Mouse (Mus musculus) hindbrain, postnatal 0 days (tissue): ENCODE results near the gene Serinc5. TPM values are rescaled to one million over a fixed set of nuclear protein-coding genes. Genes with fewer than 3 reads are reported as not detected.
"Not testable (repeated sequence)": the region's sequence is repeated elsewhere in the genome, so short reads cannot be mapped to it uniquely, and the experiment has no call there.

Source experiments
- ATAC-seq: fragments of 200-750 bp; cut with Nextera tagmentation; 2 replicates; pipeline ENCODE4 v1.8.0; 2017; ENCODE audit warnings: mild to moderate bottlenecking, moderate TSS enrichment, moderate library complexity
- DNase-seq: peaks from one replicate; pipeline ENCODE4 v3.0.0-alpha.2; 2015; ENCODE audit warnings: low spot score
- H3K27ac ChIP-seq: fragments of 300-500 bp; sonication (generic); 2 replicates; pipeline ENCODE4 v1.5.1; 2014; ENCODE audit warnings: mild to moderate bottlenecking
- H3K27me3 ChIP-seq: fragments of 300-500 bp; sonication (generic); 2 replicates; pipeline ENCODE4 v1.6.1; 2014; ENCODE audit warnings: low read length, mixed read lengths; ENCODE audit not compliant: insufficient read depth
- H3K36me3 ChIP-seq: fragments of 300-500 bp; sonication (generic); 2 replicates; pipeline ENCODE4 v1.6.1; 2014; ENCODE audit warnings: low read length, mixed read lengths; ENCODE audit not compliant: insufficient read depth
- H3K4me1 ChIP-seq: fragments of 300-500 bp; sonication (generic); 2 replicates; pipeline ENCODE4 v1.6.1; 2014; ENCODE audit warnings: antibody characterized with exemption, low read length, mixed read lengths; ENCODE audit not compliant: insufficient read depth
- H3K4me2 ChIP-seq: fragments of 300-500 bp; sonication (generic); 2 replicates; pipeline ENCODE4 v1.6.1; 2014; ENCODE audit warnings: low read depth, mild to moderate bottlenecking, low read length, moderate library complexity, mixed read lengths
- H3K4me3 ChIP-seq: fragments of 300-500 bp; sonication (generic); 2 replicates; pipeline ENCODE4 v1.5.1; 2014; ENCODE audit warnings: low read length
- H3K9ac ChIP-seq: fragments of 300-500 bp; sonication (generic); replicated peaks from 2 replicates; pipeline ENCODE4 v1.6.1; 2014; ENCODE audit warnings: mild to moderate bottlenecking, low read length, moderate library complexity, mixed read lengths
- H3K9me3 ChIP-seq: fragments of 300-500 bp; sonication (generic); 2 replicates; pipeline ENCODE4 v1.6.1; 2016; ENCODE audit warnings: low read length, mixed read lengths
- CTCF ChIP-seq: IDR thresholded peaks from 2 replicates; pipeline ENCODE4 v1.5.1; 2016; ENCODE audit warnings: antibody characterized with exemption, control low read depth, low read depth
- WGBS: fragments of 180-500 bp; shearing (Covaris S2); extraction: QIAGEN DNeasy Blood & Tissue Kit; methylation state at CpG from one replicate; pipeline ENCODE4 v1.1.7; 2014; 5-methylcytosine and 5-hydroxymethylcytosine counted together
- polyA plus RNA-seq: library from polyadenylated mRNA; unstranded; fragments of >200 nt; fragmentation: Nextera tagmentation; extraction: Ambion mirVana; gene quantifications from 2 replicates; pipeline ENCODE4 v1.2.1, GENCODE M21; 2015
- total RNA-seq: library from RNA; depleted of rRNA; stranded (reverse); fragments of >200 nt; gene quantifications from 2 replicates; pipeline ENCODE4 v1.2.3, GENCODE M21; 2014

The Serinc5 gene
- total and polyA plus RNA-seq, 2 experiments from 2014 or later, result 14.8 to 52.5 TPM

DNA sequence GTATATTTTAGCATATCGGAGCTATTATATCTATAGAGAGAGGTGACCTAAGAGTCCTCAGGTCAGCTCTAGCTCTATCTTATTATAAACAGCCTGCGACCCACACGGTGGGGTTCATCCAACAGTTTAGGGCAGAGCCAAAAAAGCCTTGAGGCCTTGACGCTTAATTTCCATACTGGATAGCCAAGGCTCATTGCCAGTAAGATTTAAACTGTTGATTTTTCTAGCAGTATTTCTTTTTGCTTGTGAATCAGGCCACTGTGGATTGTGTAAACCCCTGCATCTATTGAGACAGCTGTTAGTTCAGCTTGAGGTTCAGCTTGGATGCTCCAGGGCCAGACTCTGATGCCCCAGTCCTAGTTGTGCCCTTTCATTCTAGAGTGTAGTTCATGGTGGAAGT, 73.4 kb downstream of the Serinc5 start:
- no peak for TF ChIP-seq CTCF
- peaks cover 3% of the 10 kb centered on the region; the same call in 1 of the 2 replicates for H3K36me3 ChIP-seq
- no peaks in the 10 kb centered on the region for H3K4me1 ChIP-seq
- H3K27me3 ChIP-seq, result no peaks in the 10 kb centered on the region
- no peaks in the 10 kb centered on the region for H3K9me3 ChIP-seq
- no peak overlapping the region for H3K4me3 ChIP-seq
- no peak overlapping the region for H3K4me2 ChIP-seq
- 69% methylated on average over 4 of the region's 4 CpGs for WGBS
- H3K27ac ChIP-seq, result no peak overlapping the region
- H3K9ac ChIP-seq, result no peak overlapping the region
- DNase-seq (no peak), ATAC-seq (no peak)

DNA sequence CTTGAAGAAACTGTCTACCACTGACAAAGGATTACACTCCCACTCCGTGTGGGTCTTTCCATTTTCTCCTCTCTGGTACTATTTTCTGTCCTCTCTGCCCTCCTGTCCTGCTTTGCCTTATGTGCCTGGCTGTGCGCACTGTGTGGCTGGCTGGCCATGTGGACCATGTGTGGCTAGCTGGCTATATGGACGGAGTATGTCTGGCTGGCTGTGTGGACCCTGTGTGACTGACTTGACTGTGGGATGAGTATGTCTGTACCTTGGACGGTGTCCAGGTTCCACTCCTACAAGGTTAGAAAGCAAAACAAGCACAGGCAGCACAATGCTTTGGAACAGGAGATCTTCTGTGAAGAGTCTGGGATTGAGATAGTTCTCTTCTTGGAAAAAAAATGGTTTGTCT, 74.4 kb downstream of the Serinc5 start:
- ATAC-seq (no peak), DNase-seq (no peak)
- no peaks in the 10 kb centered on the region for H3K9me3 ChIP-seq
- TF ChIP-seq CTCF, result no peak
- no peak overlapping the region for H3K27ac ChIP-seq
- H3K4me2 ChIP-seq, result no peak overlapping the region
- H3K27me3 ChIP-seq, result no peaks in the 10 kb centered on the region
- peaks cover 3% of the 10 kb centered on the region; the same call in 1 of the 2 replicates for H3K36me3 ChIP-seq
- WGBS, result 88% methylated on average over 4 of the region's 4 CpGs
- no peaks in the 10 kb centered on the region for H3K4me1 ChIP-seq
- no peak overlapping the region for H3K4me3 ChIP-seq
- no peak overlapping the region for H3K9ac ChIP-seq

DNA sequence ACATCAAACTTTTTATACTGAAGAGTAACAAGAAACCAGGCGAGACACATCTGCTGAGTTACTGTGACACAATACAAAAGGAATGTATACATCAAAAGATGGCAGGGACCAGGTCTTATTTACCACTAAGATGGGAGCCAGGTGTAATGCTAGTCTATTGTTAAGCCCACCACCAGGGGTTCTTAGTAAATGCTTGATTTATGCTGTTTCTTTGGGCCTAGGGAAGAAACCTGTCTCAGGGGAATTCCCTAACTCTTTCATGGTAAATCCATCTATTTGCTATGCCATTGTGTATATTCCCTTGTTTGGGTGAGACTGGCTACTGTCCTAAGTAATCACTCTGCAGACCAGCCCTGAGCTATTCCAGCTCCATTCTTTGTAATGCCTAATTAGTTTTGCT, 76.3 kb downstream of the Serinc5 start:
- H3K4me1 ChIP-seq, H3K27ac ChIP-seq, H3K9me3 ChIP-seq, DNase-seq, ATAC-seq, H3K36me3 ChIP-seq, H3K27me3 ChIP-seq, H3K4me2 ChIP-seq, H3K4me3 ChIP-seq, H3K9ac ChIP-seq: not testable (repeated sequence)
- 79% methylated on average over 1 of the region's 1 CpGs for WGBS

DNA sequence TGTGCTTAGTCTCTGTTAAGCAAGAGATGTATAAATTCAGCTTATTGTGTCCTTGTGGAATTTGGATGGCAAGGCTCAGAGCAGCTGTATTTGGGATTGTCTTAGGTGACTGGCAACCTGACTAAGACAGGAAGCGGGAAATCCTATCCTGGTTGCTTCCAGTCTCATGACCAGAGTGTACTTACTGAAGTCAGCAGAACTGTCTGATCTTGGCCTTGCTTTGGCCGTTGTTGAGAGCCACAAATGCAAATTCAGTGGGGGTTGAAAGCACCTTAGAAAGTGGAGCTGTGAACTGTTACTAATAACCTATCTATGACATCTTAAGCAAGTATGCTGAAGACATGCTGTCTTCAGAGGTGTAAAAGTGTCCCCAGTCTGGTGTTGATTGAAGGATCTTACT, 78.2 kb downstream of the Serinc5 start:
- 93% methylated on average over 2 of the region's 2 CpGs for WGBS
- H3K4me3 ChIP-seq, result no peak overlapping the region
- TF ChIP-seq CTCF, result no peak
- no peaks in the 10 kb centered on the region for H3K9me3 ChIP-seq
- no peak overlapping the region for H3K27ac ChIP-seq
- H3K36me3 ChIP-seq, result peaks cover 7% of the 10 kb centered on the region; the same call in 1 of the 2 replicates
- H3K4me1 ChIP-seq, result no peaks in the 10 kb centered on the region
- ATAC-seq (no peak), DNase-seq (no peak)
- no peak overlapping the region for H3K4me2 ChIP-seq
- H3K27me3 ChIP-seq, result no peaks in the 10 kb centered on the region
- H3K9ac ChIP-seq, result no peak overlapping the region

DNA sequence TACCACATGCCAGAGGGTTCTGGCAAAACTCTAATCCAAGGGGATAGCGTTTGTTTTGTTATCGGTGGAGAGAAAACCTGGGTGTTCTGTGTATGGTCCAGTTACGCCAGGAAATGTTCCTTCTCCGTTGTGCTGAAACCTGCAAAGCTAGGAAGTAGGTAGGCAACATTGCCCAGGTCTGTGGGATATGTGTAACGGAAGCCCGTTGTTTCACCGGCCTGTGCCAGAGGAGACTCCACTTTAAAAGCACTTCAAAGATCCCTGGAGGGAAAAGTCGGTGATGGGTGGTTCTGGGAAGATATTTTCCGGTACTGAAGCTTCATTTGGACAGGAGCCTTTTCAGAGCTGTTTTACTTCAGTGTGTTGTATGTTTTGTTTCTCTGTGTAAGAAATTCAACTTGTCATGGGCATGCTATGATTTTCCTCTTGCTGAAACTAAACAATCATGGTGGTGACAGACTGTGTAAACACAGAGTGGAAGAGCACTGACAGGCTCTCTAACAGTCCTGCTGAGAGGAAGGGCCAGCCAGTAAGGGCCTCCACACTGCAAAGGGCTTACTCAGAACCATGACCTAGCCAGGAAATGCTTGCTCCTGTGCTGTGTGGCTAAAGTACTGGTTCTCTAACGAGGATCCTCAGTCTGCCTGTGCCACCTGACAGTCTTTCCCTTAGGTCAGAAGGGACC, 83.1 kb downstream of the Serinc5 start:
- peaks cover 6% of the 10 kb centered on the region; the same call in 1 of the 2 replicates for H3K36me3 ChIP-seq
- H3K4me2 ChIP-seq, result no peak overlapping the region
- no peak overlapping the region for H3K4me3 ChIP-seq
- H3K27ac ChIP-seq, result no peak overlapping the region
- no peak for TF ChIP-seq CTCF
- no peaks in the 10 kb centered on the region for H3K4me1 ChIP-seq
- DNase-seq (no peak), ATAC-seq (no peak)
- WGBS, result 78% methylated on average over 10 of the region's 10 CpGs
- no peaks in the 10 kb centered on the region for H3K27me3 ChIP-seq
- H3K9me3 ChIP-seq, result no peaks in the 10 kb centered on the region
- no peak overlapping the region for H3K9ac ChIP-seq

DNA sequence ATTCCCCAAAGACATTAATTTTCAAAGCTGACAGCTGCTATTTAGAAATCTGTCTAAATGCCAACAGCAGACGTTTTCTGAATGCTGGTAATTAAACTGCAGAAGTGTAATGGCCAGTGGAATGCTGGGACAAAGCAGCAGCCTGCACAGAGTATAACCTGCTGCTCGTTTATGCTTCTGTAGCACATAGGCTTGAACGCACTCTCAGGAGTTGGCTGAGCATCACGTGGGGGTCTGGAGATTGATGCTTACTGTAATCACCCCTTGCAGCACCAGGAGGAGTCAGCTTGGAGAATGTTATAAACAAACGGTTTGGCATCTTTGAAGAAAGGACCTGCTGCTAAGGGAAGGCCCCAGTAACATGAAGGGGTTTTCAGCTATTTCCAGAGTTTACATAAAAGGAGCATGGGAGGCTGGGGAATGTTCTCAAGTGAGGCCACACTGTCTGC, 85.6 kb downstream of the Serinc5 start:
- Histone ChIP-seq H3K36me3 (peaks cover 6% of the 10 kb centered on the region; the same call in 1 of the 2 replicates), H3K27ac (peak overlapping the region; percentile 48; the same call in 1 of the 2 replicates), H3K9me3 (no peaks in the 10 kb centered on the region), H3K27me3 (no peaks in the 10 kb centered on the region), H3K4me2 (no peak overlapping the region), H3K9ac (no peak overlapping the region), H3K4me1 (no peaks in the 10 kb centered on the region), H3K4me3 (no peak overlapping the region)
- WGBS, result 14% methylated on average over 5 of the region's 5 CpGs
- DNase-seq (peak; percentile 63), ATAC-seq (peak; percentile 86)
- no peak for TF ChIP-seq CTCF

DNA sequence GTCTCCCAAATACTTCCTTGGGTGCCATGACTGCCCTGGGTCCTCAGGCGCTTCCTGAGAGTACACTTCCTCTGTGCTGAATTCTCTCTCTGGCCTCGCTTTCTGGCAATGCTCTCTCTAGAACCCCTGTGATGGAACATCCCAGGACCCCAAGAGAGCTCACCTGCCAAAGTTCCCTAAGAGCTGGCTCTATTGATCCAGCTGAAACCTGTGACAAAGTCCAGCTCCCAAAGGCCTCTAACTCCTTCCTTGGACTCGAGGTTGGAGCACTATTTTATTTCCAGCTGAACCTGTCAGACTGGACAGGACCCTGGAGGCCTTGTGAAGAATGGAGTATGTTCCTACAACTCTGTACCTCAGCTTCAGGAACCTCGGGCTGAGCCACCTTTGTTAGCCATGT, 86.2 kb downstream of the Serinc5 start:
- Histone ChIP-seq H3K4me1 (no peaks in the 10 kb centered on the region), H3K4me3 (no peak overlapping the region), H3K27ac (peak overlapping the region; percentile 48), H3K9me3 (no peaks in the 10 kb centered on the region), H3K9ac (no peak overlapping the region), H3K36me3 (peaks cover 6% of the 10 kb centered on the region; the same call in 1 of the 2 replicates), H3K4me2 (no peak overlapping the region), H3K27me3 (no peaks in the 10 kb centered on the region)
- no peak for TF ChIP-seq CTCF
- ATAC-seq (no peak), DNase-seq (no peak)
- 85% methylated on average over 4 of the region's 4 CpGs for WGBS
